Mouse (Mus musculus): ENCODE results near the gene Cnnm3.
"Not testable (repeated sequence)": the region's sequence is repeated elsewhere in the genome, so short reads cannot be mapped to it uniquely, and the experiment has no call there.

Gene Cnnm3

DNA sequence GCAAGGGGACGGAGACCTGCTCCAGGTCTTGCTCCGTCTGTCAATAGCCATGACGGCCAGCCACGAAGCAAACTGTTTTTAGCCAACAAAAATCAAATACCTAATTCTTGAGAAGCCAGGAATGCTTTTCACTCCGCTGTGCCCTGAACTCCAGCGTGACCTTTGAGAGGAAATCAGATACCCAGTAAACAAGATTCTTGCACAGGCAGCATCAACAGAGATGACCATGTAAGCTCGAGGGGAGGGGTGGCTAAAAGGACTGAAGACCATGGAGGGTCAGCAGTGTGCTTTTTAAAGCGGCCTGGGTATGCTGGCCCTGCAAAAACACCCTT, 24.7 kb downstream of the Cnnm3 start:
- peak; percentile 66 for DNase-seq (ENCODE audit: low spot score)

DNA sequence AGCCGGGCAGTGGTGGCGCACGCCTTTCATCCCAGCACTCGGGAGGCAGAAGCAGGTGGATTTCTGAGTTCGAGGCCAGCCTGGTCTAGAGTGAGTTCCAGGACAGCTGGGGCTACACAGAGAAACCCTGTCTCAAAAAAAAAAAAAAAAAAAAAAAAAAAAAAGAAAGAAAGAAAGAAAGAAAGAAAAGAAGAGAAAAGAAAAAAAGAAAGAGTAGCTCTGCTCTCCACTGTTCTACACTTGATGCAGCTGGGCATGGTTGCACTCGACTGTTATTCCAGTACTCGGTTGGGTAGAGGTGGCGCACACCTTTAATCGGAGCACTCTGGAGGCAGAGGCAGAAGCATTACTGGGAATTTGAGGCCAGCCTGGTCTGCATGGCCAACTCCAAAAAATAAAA, 25.1 kb downstream of the Cnnm3 start, which contains the start of gene Ankrd23:
Gene Ankrd23, minus strand, starts transcription at position 101 of the 400 bp plus-strand sequence.
- not testable (repeated sequence) for DNase-seq (ENCODE audit: low spot score)

DNA sequence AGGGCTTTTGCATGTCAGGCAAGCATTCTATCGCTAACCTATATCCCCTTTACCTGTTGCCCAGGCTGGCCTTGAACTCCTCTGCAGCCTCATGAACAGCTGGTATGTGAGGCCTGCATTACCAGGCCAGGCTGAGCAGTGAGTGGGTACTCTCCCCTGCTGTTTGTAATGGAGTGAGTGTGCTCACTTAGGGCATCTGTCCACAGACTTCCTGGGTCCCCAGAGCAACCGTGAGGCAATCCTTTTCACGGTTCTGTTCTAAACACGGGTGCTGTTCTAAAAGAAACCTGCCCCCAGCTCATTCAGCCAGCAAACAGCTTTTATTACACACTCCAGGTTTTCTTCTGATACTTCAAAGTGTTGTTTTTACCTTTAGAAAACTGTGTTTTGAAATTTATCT, 27.1 kb downstream of the Cnnm3 start:
- DNase-seq (ENCODE audit: low spot score) = no peak

DNA sequence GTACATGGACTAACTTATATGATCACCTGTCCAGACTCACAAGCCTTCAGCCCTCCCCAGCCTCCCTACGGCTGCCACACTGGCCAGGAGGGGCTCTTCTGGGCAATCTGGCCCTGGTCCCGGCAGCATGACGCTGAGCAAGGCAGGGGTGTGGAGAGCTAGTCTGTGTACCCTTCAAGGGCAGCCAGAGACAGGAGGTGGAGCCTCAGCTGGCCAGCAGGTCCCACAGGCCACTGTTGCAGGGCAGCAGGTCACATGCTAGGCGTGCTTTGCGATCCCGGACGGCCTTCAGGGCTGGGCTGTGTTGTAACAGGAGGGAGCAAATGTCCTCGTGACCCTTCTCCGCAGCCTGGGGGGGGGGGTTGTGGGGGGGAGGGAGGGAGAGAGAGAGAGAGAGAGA, 27.5 kb downstream of the Cnnm3 start, which contains the start of gene Gm42417:
Gene Gm42417, minus strand, starts transcription at position 244 of the 400 bp plus-strand sequence.
- DNase-seq (ENCODE audit: low spot score) = peak; percentile 91

DNA sequence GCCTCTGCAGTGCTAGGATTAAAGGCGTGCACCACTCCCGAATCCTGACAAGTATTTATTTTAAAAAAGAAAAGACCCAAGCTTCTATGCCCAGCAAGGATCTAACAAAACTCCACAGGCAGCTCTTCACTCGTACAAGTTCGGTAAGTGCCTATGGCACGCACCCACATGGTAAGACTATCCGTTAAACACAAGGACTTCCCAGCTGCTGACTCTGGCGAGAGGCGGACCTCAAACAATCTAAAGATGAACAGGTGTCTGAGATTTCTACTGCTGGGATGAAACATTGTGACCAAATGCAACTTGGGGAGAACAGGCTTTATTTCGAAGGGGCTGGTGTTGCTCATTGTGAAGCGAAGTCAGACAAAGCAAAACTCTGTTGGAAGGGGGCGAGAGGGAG, 28.5 kb downstream of the Cnnm3 start:
- no peak for DNase-seq (ENCODE audit: low spot score)

DNA sequence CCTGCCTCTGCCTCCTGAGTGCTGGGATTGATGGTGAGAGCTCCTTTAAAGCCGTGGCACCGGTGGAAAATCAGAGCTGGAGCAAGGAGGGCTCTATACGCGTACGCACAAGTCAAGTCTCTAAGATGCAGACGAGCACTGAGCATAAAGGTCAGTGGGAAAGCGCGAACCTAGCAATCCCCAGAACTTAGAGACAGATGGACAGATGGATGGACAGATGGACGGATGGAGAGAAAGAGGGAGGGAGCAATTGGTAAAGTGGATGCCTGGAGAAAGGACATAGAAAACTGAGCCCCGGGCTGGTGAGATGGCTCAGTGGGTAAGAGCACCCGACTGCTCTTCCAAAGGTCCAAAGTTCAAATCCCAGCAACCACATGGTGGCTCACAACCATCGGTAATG, 29.1 kb downstream of the Cnnm3 start:
- DNase-seq (ENCODE audit: low spot score) = no peak

DNA sequence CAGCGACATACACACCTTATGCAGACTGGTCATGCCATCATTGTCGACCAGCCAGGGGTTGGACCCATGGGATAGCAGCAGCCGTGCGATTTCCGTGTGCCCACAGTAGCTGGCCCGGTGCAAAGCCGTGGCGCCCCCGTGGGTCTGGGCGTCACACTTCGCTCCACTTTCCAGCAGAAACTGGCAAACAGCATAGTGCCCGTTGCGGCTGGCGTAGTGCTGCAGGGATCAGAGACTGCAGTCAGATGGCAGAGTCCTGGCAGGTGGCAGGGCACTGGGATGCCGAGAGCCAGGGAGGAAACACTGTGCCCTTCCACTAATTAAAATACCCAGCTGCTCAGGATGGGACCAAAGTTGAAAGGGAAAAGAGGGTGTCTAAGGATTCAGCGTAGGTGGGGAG, 30.2 kb downstream of the Cnnm3 start:
- no peak for DNase-seq (ENCODE audit: low spot score)

DNA sequence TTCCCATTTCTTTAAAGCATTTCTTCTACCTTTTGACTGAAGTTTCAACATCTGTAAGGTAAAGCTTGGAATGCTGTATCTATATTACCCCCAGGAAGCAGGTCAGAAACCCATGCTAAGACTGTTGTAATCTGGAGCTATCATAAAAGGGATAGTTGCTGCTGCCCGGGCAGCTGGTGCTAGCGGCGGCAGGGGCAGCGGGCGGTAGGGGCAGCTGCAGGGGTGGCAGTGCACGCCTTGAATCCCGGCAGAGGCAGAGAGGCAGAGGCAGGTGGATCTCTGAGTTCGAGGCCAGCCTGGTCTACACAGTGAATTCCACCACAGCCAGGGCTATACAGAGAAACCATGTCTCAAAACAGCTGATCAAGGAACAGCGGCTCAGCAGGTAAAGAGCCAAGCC, 31.3 kb downstream of the Cnnm3 start:
- DNase-seq (ENCODE audit: low spot score) = no peak

DNA sequence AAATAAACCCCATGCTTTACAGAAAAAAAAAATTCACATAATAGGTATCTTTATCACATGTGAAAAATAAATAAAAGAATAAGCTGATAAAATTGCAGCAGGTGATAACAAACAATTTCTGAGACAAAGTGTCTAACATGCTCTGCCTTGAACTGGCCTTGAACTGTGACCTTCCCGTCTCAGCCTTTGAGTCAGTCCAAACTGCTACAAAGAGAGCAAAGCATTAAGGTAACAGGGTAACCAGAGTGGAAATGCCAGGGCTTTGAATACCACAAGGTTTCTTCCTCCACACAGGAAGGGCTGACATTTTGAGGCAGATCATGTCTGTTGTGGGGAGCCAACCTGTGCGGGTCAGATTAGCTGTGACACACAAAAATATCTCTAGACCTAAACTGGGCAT, 33.7 kb downstream of the Cnnm3 start:
- DNase-seq (ENCODE audit: low spot score) = no peak

DNA sequence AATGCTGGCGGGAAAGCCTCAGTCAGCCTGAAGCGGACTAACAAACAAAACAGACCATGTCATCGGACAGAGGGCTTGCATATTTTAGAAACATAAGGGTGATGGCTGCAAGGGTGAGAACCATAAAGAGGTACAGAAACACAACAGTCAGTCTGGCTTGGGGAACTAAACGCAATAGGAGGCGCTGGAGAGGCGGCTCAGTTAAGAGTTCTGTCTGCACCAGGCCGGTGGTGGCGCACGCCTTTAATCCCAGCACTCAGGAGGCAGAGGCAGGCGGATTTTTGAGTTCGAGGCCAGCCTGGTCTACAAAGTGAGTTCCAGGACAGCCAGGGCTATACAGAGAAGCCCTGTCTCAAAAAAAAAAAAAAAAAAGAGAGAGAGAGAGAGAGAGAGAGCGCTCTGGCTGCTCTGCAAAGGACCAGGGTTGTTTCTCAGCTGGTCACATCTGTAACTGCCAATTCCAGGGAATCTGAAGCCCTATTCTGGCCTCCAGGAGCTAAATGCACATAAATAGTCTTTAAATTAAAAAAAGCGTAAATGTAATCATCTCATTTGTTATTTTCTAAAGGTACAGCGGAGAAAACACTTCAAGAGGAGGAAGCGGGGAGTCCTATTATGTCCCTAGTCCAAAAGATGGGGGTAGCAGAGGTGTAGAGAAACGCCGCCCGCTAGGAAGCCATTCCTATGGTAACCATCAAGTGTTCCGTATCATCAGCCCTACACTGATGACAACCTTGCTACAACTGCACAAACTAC, 34.4 kb downstream of the Cnnm3 start:
- no peak for DNase-seq (ENCODE audit: low spot score)

DNA sequence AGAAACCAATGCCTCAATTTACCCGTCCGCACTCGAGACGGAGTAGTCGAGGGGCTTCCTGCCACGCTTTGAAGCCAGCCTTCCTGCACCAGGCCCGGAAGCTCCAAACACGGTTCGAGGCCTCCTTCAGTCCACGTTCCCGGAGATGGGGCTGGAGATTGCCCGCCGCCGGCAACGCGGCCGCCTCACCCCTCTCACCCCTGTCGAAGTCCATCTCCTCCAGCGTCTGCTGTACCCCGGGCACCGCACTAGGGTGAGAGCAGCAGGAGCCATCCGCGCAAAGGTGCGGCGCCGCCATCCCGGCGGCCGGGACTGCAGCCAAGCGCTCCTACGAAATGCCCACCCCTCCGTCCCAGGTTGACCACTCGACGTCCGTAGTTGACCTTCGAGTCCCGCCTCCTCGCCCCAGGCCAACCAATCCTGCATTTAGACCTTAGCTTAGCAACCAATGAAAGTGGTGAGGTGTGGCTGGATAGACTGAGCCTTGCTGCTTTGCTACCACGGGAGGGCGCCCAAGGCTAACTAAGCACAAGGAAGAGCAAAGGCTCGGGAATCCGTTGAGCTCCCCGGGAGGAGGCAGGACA, 35.3 kb downstream of the Cnnm3 start, which contains the start of gene Ankrd39:
Gene Ankrd39, minus strand, starts transcription at position 558 of the 584 bp plus-strand sequence.
- peak; percentile 98 for DNase-seq (ENCODE audit: low spot score)

DNA sequence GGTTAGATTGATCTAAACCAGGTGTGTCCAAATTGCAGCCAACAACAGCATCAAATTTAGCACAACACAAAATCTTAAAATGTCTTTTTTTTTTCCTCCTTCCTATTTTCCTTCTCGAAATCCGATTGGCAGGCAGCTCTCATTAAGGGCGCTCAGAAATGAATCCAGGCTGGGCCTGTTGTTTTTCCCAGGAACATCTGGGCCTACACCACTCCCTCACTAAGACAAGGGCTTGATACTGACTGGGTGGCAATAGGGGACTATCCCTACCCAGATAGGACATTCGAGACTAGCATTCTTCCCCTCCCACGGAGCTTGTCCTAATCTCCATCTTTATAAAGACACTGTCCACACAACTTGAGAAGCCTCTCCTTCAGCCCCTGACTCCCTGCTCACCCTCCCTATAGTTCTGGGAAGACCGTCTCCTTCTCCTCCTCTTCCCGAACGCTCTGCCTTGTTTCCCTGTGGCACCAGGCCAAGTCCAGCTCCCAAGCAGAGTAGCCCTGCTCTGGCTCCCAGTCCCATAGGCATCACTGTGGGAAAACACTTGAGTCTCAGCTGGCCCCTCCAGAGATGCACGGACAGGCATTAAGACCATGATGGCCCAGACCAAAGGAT, 36.4 kb downstream of the Cnnm3 start:
- no peak for DNase-seq (ENCODE audit: low spot score)

DNA sequence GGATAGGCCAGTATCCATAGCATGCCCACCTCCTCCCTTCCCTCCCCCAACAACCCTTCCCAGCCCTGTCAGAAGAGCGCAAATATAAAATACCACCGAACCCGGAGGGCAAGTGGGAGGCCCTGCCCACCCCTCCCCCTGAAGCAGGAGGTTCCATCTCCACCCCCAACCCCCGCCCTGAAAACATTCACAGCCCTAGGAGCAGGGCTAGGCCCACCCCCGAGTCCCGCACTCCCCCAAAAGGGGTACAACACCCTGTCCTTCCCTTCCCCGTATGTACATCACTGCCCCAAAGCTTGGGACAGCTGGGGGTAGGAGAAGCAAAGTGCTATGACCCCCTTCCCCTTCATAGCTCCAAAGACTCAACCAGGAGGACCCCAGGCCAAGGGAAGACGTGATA, 37.1 kb downstream of the Cnnm3 start:
- no peak for DNase-seq (ENCODE audit: low spot score)

DNA sequence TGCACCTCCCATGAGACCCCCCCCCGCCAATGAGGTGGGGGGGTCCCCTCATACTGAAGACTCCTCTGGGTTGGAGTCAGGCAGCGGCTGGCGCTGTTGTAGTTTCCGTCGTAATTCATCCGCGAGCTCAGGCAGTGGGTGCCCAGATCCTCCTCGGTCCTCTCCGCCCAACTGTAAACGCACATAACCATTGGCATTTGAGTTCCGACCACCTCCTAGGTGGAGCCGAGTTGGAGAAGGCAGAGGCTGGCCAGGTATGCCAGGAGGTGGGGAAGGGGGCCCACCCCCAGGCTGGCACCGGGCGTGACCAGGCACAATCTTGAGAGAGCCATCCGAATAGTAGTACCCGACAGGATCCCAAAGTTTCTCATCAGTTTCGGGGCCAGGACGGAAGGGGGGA, 37.8 kb downstream of the Cnnm3 start:
- DNase-seq (ENCODE audit: low spot score) = no peak

DNA sequence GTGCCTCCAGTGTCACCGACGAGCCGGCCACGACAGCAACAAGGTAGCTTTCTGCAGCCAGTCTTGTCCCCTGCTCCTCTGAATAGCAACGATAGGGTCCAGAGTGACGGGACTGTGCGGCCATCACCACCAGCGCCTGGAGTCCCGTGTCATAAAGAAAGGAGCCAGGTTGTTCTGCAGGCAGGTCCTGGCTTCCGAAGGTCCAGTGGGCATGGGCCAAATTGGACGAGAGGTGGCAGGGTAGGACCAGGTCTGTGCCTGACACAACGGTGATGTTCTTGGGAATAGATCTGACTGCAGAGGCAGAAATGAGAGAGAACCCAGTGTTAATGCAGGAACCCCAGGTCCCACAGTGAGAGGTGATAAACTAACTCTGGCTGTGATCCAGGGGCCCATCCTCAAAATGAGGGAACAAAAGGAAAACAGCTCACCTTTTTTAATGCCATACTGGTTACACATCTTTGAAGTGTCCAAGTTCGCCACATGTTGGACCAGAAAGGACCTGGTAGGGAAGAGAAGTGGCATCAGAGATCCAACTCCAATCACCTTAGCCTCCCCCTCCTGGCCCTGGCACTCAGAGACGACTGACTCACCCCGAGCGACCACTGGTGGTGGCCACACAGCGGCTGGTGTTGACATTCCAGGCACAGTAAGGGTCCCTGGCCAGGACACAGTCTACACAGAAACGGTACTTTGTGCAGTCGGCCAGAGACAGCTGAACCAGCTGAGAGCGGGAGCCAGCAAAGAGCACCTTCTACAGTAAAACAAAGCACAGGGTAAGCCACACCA, 38.6 kb downstream of the Cnnm3 start:
- DNase-seq (ENCODE audit: low spot score) = no peak

DNA sequence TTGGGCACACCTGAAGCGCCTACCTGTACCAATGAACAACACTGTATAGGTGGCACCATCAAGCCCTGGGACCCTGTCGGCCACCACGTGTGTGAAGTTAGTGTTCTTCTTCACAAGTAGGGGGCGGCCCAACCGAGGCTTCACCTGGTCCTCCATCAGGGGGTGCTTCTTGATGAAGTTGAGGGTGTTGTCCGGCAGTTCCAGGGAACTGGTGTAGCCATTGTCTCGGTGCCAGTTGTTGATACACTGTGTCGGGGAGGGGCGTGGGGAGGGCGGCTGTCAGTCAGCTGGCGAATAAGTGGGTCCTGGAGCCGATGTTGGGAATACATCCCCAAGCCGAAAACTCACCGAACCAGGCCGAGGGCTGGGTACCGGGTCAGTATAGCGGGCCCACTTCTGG, 40.2 kb downstream of the Cnnm3 start:
- DNase-seq (ENCODE audit: low spot score) = no peak

DNA sequence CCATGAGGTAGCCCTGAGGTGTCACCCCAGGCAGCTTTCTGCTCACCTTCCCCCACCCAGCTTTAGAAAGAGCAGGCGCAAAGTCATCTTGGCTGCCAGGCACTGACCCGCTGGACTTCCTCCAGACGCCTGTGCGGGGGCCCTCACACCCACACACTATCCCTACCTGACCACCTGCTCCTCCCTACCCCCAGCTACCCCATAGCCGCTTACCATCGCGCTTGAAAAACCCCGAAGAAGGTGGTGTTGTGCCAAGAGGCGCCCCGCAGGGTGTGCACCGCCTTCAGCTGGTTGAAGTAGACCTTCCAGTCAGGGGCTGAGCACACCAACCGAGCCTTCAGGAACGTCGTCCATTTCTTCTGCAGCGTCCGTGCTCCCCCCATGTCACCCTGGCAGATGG, 40.8 kb downstream of the Cnnm3 start:
- no peak for DNase-seq (ENCODE audit: low spot score)

DNA sequence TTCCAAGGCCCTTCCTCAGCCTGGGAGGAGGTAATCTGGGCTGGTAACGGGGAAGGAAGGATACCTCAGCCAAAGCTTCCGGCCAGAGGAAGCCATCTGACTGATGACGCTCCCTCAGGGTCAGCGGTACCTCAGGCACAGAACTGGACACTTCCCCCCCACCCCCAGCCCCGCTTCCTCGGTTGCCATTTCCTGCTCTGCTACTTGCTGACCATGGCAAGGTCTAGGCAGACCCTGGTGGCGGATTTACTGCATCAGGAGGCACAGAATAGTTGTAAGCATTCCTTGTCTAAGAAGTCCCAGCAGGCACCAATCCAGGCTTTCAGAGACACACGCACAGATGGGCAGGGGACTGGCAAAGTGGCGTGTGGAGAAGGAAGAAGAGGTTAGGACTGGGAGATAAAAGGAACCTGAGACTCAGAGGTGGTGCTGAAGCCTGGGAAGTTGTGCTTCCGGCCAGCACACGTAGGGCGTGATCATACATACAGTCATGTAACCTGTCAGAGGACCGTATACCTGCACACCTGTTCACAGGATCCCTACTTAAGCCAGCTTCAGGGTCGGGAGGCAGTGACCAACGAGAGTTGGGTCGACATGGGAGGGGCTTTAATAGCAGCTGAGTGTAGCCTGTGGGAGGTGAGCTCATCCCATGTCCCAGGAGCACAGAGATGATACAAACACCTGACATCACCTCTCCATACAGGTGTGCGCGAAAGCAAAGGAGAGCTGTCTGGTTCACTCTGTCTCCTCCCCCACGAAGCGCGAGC, 43.1 kb downstream of the Cnnm3 start:
- no peak for DNase-seq (ENCODE audit: low spot score)

DNA sequence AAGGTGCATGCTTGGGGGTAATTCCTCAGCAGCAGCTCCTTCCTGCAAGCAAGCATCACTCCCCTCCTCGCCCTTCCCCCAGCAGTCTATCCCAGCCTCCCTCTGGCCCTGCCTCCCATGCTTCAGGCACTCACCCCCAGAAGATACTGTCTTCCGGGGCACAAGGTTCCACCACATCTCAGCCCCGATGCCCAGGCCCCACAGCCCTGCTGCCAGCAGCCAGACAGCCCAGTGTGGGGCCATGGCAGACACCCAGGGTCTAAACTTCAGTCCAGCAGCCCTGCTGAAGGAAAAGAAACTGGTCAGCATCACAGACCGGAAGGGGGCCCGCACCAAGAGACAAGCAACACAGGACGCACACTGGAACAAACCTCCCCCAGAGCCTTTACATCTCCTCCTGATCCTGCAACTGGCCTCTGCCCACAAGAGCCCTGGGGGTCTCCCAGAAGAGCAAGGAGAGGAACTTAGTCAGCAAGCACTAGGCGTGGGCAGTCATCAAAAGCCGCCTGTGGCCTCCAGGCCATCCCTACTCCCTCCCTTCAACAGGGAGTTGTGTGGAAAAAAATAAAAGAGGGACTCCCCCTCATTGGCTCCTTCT, 44.2 kb downstream of the Cnnm3 start:
- no peak for DNase-seq (ENCODE audit: low spot score)

DNA sequence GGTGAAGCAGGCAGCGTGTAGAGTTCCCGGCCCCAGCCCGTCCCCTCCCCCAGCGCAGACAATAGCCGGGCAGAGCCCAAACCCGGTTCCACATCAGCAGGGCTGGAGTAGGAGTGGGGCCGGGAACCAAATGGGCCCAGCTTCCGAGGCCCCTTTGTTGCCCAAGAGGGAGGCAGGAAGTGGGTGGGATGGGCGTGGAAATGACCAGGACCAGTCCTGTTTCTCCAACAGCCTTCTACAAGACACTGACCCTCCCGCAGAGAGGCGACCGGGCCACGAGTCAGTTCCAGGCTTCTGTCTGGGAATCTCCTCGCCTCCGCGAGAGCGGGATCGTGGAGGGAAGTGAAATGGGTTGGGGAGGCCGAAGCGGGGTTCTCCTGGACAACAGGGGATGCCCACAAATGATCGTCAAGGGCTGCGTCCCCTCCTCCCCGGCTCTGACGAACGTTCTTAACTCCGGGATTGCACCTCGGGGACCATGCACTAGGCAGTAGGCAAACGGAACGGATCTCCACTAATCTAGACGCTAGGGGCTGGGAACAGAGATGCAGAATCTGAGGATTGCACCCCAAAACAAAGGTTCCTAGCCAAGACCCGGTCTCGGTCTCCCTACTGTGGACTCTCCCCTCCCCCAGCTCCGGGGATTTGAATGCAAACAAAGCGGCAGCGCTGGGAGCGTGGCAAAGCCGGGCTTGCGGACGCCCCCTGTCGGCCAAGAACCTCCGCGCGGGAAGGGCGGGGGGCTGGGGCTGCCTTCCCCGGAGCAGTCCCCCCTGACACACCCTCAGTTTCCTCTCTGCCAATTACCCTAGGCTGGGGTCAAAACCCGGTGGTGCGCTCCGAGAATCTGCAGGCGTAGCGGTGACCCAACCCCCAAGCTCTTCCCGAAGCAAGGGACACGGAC, 45.1 kb downstream of the Cnnm3 start:
- peak; percentile 91 for DNase-seq (ENCODE audit: low spot score)

All from yolk sac, embryonic 10.5 days (tissue).